Mouse (Mus musculus) right cerebral cortex, postnatal 10 days (tissue): Measurements from ENCODE around the gene Ifit2.

Experiments
- DNase-seq, 2 experiments: peaks; one replicate each; pipeline ENCODE4 v3.0.0; 2021; ENCODE audit warnings: low spot score in 2 of 2

The Ifit2 gene

GRCm38 (mm10) chr19:34550534-34551223 lies at the start of gene Ifit2:
TSS of gene Ifit2 (plus strand) at chr19:34550694.
- DNase-seq: peak; percentile 84 to 85

GRCm38 (mm10) chr19:34500763-34501162 lies 49.7 kb upstream of the Ifit2 start:
- peak; percentile 41 to 64 for DNase-seq

GRCm38 (mm10) chr19:34505161-34505721 lies 45.3 kb upstream of the Ifit2 start:
- no peak for DNase-seq

GRCm38 (mm10) chr19:34510717-34511116 lies 39.8 kb upstream of the Ifit2 start:
- no peak for DNase-seq

GRCm38 (mm10) chr19:34511528-34511927 lies 39.0 kb upstream of the Ifit2 start:
- DNase-seq: no peak

- peak in 1 of 2 experiments; percentile 32 for DNase-seq
Observed at GRCm38 (mm10) chr19:34515681-34516080, 34.8 kb upstream of the Ifit2 start.

GRCm38 (mm10) chr19:34516346-34516745 lies 34.1 kb upstream of the Ifit2 start:
- no peak for DNase-seq

GRCm38 (mm10) chr19:34517197-34517596 lies 33.3 kb upstream of the Ifit2 start:
- no peak for DNase-seq

GRCm38 (mm10) chr19:34517812-34518594 lies 32.5 kb upstream of the Ifit2 start:
- no peak for DNase-seq

GRCm38 (mm10) chr19:34518786-34519185 lies 31.7 kb upstream of the Ifit2 start:
- no peak for DNase-seq

GRCm38 (mm10) chr19:34519646-34520045 lies 30.8 kb upstream of the Ifit2 start:
- DNase-seq: no peak

- DNase-seq: no peak
Observed at GRCm38 (mm10) chr19:34520051-34520450, 30.4 kb upstream of the Ifit2 start.

GRCm38 (mm10) chr19:34521361-34521760 lies 29.1 kb upstream of the Ifit2 start:
- no peak for DNase-seq

- DNase-seq: no peak
Observed at GRCm38 (mm10) chr19:34521978-34522377, 28.5 kb upstream of the Ifit2 start.

- DNase-seq: no peak
Observed at GRCm38 (mm10) chr19:34523106-34523725, 27.3 kb upstream of the Ifit2 start.

GRCm38 (mm10) chr19:34524646-34525045 lies 25.8 kb upstream of the Ifit2 start:
- no peak for DNase-seq

GRCm38 (mm10) chr19:34526321-34526923 lies 24.1 kb upstream of the Ifit2 start:
- no peak for DNase-seq

- peak; percentile 95 to 96 for DNase-seq
Observed at GRCm38 (mm10) chr19:34526941-34527682, 23.4 kb upstream of the Ifit2 start, which contains the start of gene Lipa. TSS of gene Lipa (minus strand) at chr19:34527474.

GRCm38 (mm10) chr19:34532061-34532751 lies 18.3 kb upstream of the Ifit2 start:
- DNase-seq: no peak

GRCm38 (mm10) chr19:34539422-34539821 lies 11.1 kb upstream of the Ifit2 start:
- DNase-seq: no peak
